Mouse (Mus musculus) CH12.LX (cell line): ENCODE results near the gene Tas2r130.

ENCODE experiments used
- CHD1 ChIP-seq: IDR thresholded peaks from 2 replicates; pipeline ENCODE4 v1.6.1; 2012; ENCODE audit warnings: low read depth, low read length, improper control_type of control experiment, inconsistent platforms
- CTCF ChIP-seq, 2 experiments: IDR thresholded peaks in 1 of 2; conservative IDR thresholded peaks in 1 of 2; 2 replicates each; pipeline ENCODE4 v1.5.1; 2011 to 2012; ENCODE audit warnings: low read depth in 2 of 2, low read length in 2 of 2, improper control_type of control experiment in 1 of 2, inconsistent platforms in 1 of 2, mild to moderate bottlenecking in 1 of 2, moderate library complexity in 1 of 2
- EP300 ChIP-seq: IDR thresholded peaks from 2 replicates; pipeline ENCODE4 v1.6.1; 2011; ENCODE audit warnings: low read length, improper control_type of control experiment
- MAX ChIP-seq: IDR thresholded peaks from 2 replicates; pipeline ENCODE4 v1.6.1; 2011; ENCODE audit warnings: low read length, improper control_type of control experiment
- MAZ ChIP-seq: IDR thresholded peaks from 2 replicates; pipeline ENCODE4 v1.6.1; 2012; ENCODE audit warnings: low read depth, mild to moderate bottlenecking, inconsistent platforms, low read length, improper control_type of control experiment, moderate library complexity
- NELFE ChIP-seq: IDR thresholded peaks from 2 replicates; pipeline ENCODE4 v1.6.1; 2011; ENCODE audit warnings: low read depth, low read length, improper control_type of control experiment
- POLR2A ChIP-seq: IDR thresholded peaks from 2 replicates; pipeline ENCODE4 v1.6.1; 2011; ENCODE audit warnings: low read depth, mild to moderate bottlenecking, improper control_type of control experiment, low read length
- POLR2AphosphoS2 ChIP-seq: IDR thresholded peaks from 2 replicates; pipeline ENCODE4 v1.6.1; 2011; ENCODE audit warnings: low read depth, low read length, improper control_type of control experiment
- RCOR1 ChIP-seq: conservative IDR thresholded peaks from 2 replicates; pipeline ENCODE4 v1.6.1; 2012; ENCODE audit warnings: low read depth, mild to moderate bottlenecking, inconsistent platforms, low read length, improper control_type of control experiment
- SIN3A ChIP-seq: IDR thresholded peaks from 2 replicates; pipeline ENCODE4 v1.6.1; 2012; ENCODE audit warnings: low read length, improper control_type of control experiment, inconsistent platforms
- ZC3H11A ChIP-seq: IDR thresholded peaks from 2 replicates; pipeline ENCODE4 v1.6.1; 2012; ENCODE audit warnings: low read depth, mild to moderate bottlenecking, inconsistent platforms, low read length, improper control_type of control experiment
- ZNF384 ChIP-seq: IDR thresholded peaks from 2 replicates; pipeline ENCODE4 v1.6.1; 2012; ENCODE audit warnings: low read depth, low read length, improper control_type of control experiment, inconsistent platforms

DNA sequence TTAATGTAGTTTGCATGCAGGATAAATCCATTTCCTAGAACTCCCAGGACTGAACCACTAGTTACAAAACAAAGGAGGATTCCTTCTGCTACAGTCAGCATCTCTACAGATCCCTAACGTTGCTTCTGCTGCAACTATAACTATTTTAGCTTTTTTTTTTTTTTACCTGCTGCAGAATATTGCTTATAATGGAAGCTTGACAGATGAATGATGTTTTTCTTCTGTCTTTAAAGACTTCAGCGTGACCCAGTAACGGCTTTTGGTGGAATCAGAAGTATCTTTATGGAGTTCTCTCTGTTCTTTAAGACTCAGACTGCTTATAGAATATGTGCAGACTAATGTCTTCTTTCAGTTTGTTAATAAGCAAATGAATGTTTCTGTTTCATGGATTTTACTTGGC lies 48.1 kb upstream of the Tas2r130 start, which contains the start of gene Tas2r106:
- TF ChIP-seq NELFE (no peak), CTCF (conservative IDR thresholded peaks at IDR 0.05 in 1 of 2, IDR thresholded peaks at IDR 0.05 in 1 of 2; ENCODE audit: low read depth in 2 of 2, low read length in 2 of 2) (no peak), POLR2AphosphoS2 (no peak), SIN3A (no peak), ZC3H11A (no peak), MAZ (no peak), EP300 (no peak), ZNF384 (no peak), RCOR1 (no peak), POLR2A (no peak), MAX (no peak), CHD1 (no peak)
